In genomic region chr3:152755515-152755914, GRCm38 (mm10) we compare ENCODE assay signal across 21 mouse cellular contexts. TPM values are rescaled to one million over a fixed set of nuclear protein-coding genes. Genes with fewer than 3 reads are reported as not detected.
DNase-seq lines count a peak whose midpoint lies in the region; ATAC-seq and TF ChIP-seq lines count a peak whose summit lies in the region.
"Had no signal": no experiment of that assay in that cellular context is flagged by ENCODE, and none has a peak within 500 bp of the region (broad histone marks: within the 10 kb centered on the region; RNA-seq: fewer than 3 reads in every experiment).

No protein-coding gene starts in this region.

- no peaks in the 10 kb centered on the region for H3K27me3 ChIP-seq in heart, embryonic 13.5 days (replicated peaks)
- no peaks in the 10 kb centered on the region for H3K27me3 ChIP-seq in hindbrain, embryonic 12.5 days
- H3K27me3 ChIP-seq: CH12.LX; hindbrain, embryonic 15.5 days had no signal

- no peaks in the 10 kb centered on the region for H3K9me3 ChIP-seq in heart, embryonic 13.5 days
- no peaks in the 10 kb centered on the region for H3K9me3 ChIP-seq in hindbrain, embryonic 12.5 days (replicated peaks)
- H3K9me3 ChIP-seq: hindbrain, embryonic 15.5 days had no signal

- H3K4me1 ChIP-seq in heart, embryonic 13.5 days, result peaks cover 39% of the 10 kb centered on the region
- no peaks in the 10 kb centered on the region for H3K4me1 ChIP-seq in lung, adult 2 months (ENCODE audit: control insufficient read depth, insufficient read depth, low read length)
- peaks cover 29% of the 10 kb centered on the region for H3K4me1 ChIP-seq in hindbrain, embryonic 12.5 days

- 51% methylated on average over 7 of the region's 7 CpGs for WGBS in heart, embryonic 13.5 days
- WGBS in lung, adult 2 months, result 59% methylated on average over 7 of the region's 7 CpGs
- WGBS in hindbrain, embryonic 12.5 days, result 77% methylated on average over 7 of the region's 7 CpGs

- no peak for ATAC-seq in heart, embryonic 13.5 days (ENCODE audit: extremely low read depth, insufficient number of reproducible peaks, low FRiP score, low TSS enrichment)
- peak; percentile 35 for ATAC-seq in erythroid progenitor cell, adult 5-6 weeks (replicated peaks; ENCODE audit: low FRiP score, poor library complexity, severe bottlenecking)
- peak; percentile 73 for ATAC-seq in megakaryocyte-erythroid progenitor cell, adult 5-6 weeks (replicated peaks; ENCODE audit: low FRiP score, low TSS enrichment, poor library complexity, severe bottlenecking)
- ATAC-seq in hindbrain, embryonic 12.5 days (ENCODE audit: low FRiP score), result no peak
- ATAC-seq: activated CD4-positive, CD25-positive, alpha-beta regulatory T cell, adult 4 months; forebrain, postnatal 0 days; intestine, postnatal 0 days had no signal

- no peak for DNase-seq in heart, postnatal 4 days
- peak; percentile 20 for DNase-seq in lung, adult 2 months
- DNase-seq in right cerebral cortex, adult 18-20 months, result no peak
- DNase-seq in cerebellum, postnatal 25 days, result no peak
- DNase-seq: cerebellum, adult 11 months; forebrain, postnatal 0 days; gastrocnemius, adult 2 months; heart, adult 2 months; kidney, postnatal 14 days; layer of hippocampus, adult 9-11 months; thymus, adult 2 months had no signal

- no peak overlapping the region for H3K9ac ChIP-seq in heart, embryonic 13.5 days
- no peak overlapping the region for H3K9ac ChIP-seq in hindbrain, embryonic 12.5 days
- H3K9ac ChIP-seq: forebrain, postnatal 0 days; hindbrain, embryonic 15.5 days had no signal

- TF ChIP-seq POLR2A in lung, adult 2 months (IDR thresholded peaks at IDR 0.05; ENCODE audit: borderline replicate concordance, extremely low read depth, low read depth, low read length), result no peak

- no peak overlapping the region for H3K4me3 ChIP-seq in heart, embryonic 13.5 days
- no peak overlapping the region for H3K4me3 ChIP-seq in lung, adult 2 months (replicated peaks; ENCODE audit: extremely low read depth, low read depth, low read length)
- H3K4me3 ChIP-seq in hindbrain, embryonic 12.5 days, result no peak overlapping the region
- H3K4me3 ChIP-seq: gastrocnemius, adult 2 months; heart, adult 2 months; hindbrain, embryonic 15.5 days; midbrain, embryonic 10.5 days; myocyte had no signal

- H3K27ac ChIP-seq in heart, embryonic 13.5 days (replicated peaks), result 0 out of 2 replicates have a peak overlapping the region, but pooled peaks have one; percentile 7
- no peak overlapping the region for H3K27ac ChIP-seq in hindbrain, embryonic 12.5 days
- H3K27ac ChIP-seq: gastrocnemius, adult 2 months; heart, adult 2 months; hindbrain, embryonic 15.5 days; midbrain, embryonic 10.5 days had no signal

- peaks cover 3% of the 10 kb centered on the region; the same call in 1 of the 2 replicates for H3K36me3 ChIP-seq in heart, embryonic 13.5 days
- H3K36me3 ChIP-seq in hindbrain, embryonic 12.5 days, result 0 out of 2 replicates have a peak, but pooled peaks cover 6% of the 10 kb centered on the region
- H3K36me3 ChIP-seq: hindbrain, embryonic 15.5 days had no signal

- H3K4me2 ChIP-seq in heart, embryonic 13.5 days, result no peak overlapping the region; the same call in 1 of the 2 replicates
- H3K4me2 ChIP-seq in hindbrain, embryonic 12.5 days (replicated peaks), result no peak overlapping the region
- H3K4me2 ChIP-seq: hindbrain, embryonic 15.5 days had no signal

- TF ChIP-seq CTCF in lung, adult 2 months (IDR thresholded peaks at IDR 0.05; ENCODE audit: insufficient read depth, low read length), result no peak

RNA-seq across cellular contexts. Expression of gene Pigk, which starts 41.6 kb away (rescaled TPM):
- polyA plus RNA-seq in heart, embryonic 13.5 days (2015; fragmentation: Nextera tagmentation; extraction: Ambion mirVana), result 37.1 and 37.6 TPM in 2 replicates
- total RNA-seq in heart, postnatal 4 days (2021), result 10 to 100 TPM; 32.4 to 35.8 TPM
- 9.4 and 21.4 TPM in 2 replicates for total RNA-seq in erythroid progenitor cell, adult 5-6 weeks (2015; ENCODE audit: low replicate concordance)
- total RNA-seq in erythroid progenitor cell, adult 5-6 weeks (2017; ENCODE audit: low replicate concordance), result 17.6 and 27.5 TPM in 2 replicates
- 7.6 and 12.2 TPM in 2 replicates for polyA plus RNA-seq in lung, adult 2 months (2012; rRNA removed)
- total RNA-seq in megakaryocyte-erythroid progenitor cell, adult 5-6 weeks (2014; fragmentation: Nextera tagmentation), result 32.8 and 36.6 TPM in 2 replicates
- 63.0 and 64.0 TPM in 2 replicates for total RNA-seq in megakaryocyte-erythroid progenitor cell, adult 5-6 weeks (2017)
- 46.1 and 50.6 TPM in 2 replicates for polyA plus RNA-seq in hindbrain, embryonic 12.5 days (2016; fragmentation: Nextera tagmentation; extraction: Ambion mirVana)

Comparison
In these comparisons a context has a peak if more than half of its experiments do, and no peak if none do; other contexts are left out.
1. ATAC-seq: peak in erythroid progenitor cell, adult 5-6 weeks (single experiment) and megakaryocyte-erythroid progenitor cell, adult 5-6 weeks (single experiment); none in heart, embryonic 13.5 days (single experiment) and hindbrain, embryonic 12.5 days (single experiment).